10 mouse cellular contexts compared by ENCODE assay signal in genomic region chr2:153090551-153091165, GRCm38 (mm10). TPM values are rescaled to one million over a fixed set of nuclear protein-coding genes. Genes with fewer than 3 reads are reported as not detected.
DNase-seq lines count a peak whose midpoint lies in the region; ATAC-seq lines count a peak whose summit lies in the region.
"Had no signal": no experiment of that assay in that cellular context is flagged by ENCODE, and none has a peak within 500 bp of the region (broad histone marks: within the 10 kb centered on the region; RNA-seq: fewer than 3 reads in every experiment).

No protein-coding gene starts in this region.

- no peak overlapping the region for H3K27ac ChIP-seq in heart, embryonic 10.5 days
- peak overlapping the region; percentile 34; the same call in 1 of the 2 replicates for H3K27ac ChIP-seq in liver, embryonic 12.5 days
- H3K27ac ChIP-seq: stomach, embryonic 15.5 days had no signal

- H3K9ac ChIP-seq in liver, embryonic 12.5 days: no peak overlapping the region
- H3K9ac ChIP-seq: stomach, embryonic 15.5 days had no signal

- H3K4me2 ChIP-seq in liver, embryonic 12.5 days: peak overlapping the region; percentile 13
- H3K4me2 ChIP-seq: stomach, embryonic 15.5 days had no signal

- no peaks in the 10 kb centered on the region for H3K27me3 ChIP-seq in heart, embryonic 10.5 days (ENCODE audit: insufficient read depth, poor library complexity, severe bottlenecking)
- H3K27me3 ChIP-seq in liver, embryonic 12.5 days (replicated peaks): no peaks in the 10 kb centered on the region
- H3K27me3 ChIP-seq: stomach, embryonic 15.5 days had no signal

- H3K9me3 ChIP-seq in heart, embryonic 10.5 days: no peaks in the 10 kb centered on the region
- H3K9me3 ChIP-seq in liver, embryonic 12.5 days (replicated peaks): no peaks in the 10 kb centered on the region
- H3K9me3 ChIP-seq: stomach, embryonic 15.5 days had no signal

- peak; percentile 52 to 83 for DNase-seq in heart, adult 18-20 months
- no peak for DNase-seq in heart, embryonic 10.5 days (ENCODE audit: low spot score)
- DNase-seq in MEL-GATA-1-ER (ENCODE audit: extremely low read depth, low read depth): peak; percentile 35
- DNase-seq in testis, postnatal 10 days (ENCODE audit: low spot score): no peak
- DNase-seq in retina, embryonic 14.5 days (ENCODE audit: low spot score): no peak
- no peak for DNase-seq in cerebellum, postnatal 10 days
- DNase-seq: cerebellum, adult 8-10 months had no signal

- peaks cover 9% of the 10 kb centered on the region; the same call in 1 of the 2 replicates for H3K4me1 ChIP-seq in heart, embryonic 10.5 days
- H3K4me1 ChIP-seq in liver, embryonic 12.5 days: peaks cover 21% of the 10 kb centered on the region; the same call in 1 of the 2 replicates
- H3K4me1 ChIP-seq: stomach, embryonic 15.5 days had no signal

- no peak overlapping the region for H3K4me3 ChIP-seq in heart, embryonic 10.5 days
- H3K4me3 ChIP-seq in liver, embryonic 12.5 days: no peak overlapping the region
- H3K4me3 ChIP-seq: stomach, embryonic 15.5 days had no signal

- H3K36me3 ChIP-seq in heart, embryonic 10.5 days: no peaks in the 10 kb centered on the region
- H3K36me3 ChIP-seq in liver, embryonic 12.5 days: no peaks in the 10 kb centered on the region
- H3K36me3 ChIP-seq: stomach, embryonic 15.5 days had no signal

- 31% methylated on average over 10 of the region's 10 CpGs for WGBS in heart, embryonic 10.5 days
- WGBS in liver, embryonic 12.5 days (ENCODE audit: insufficient replicate concordance): 6% methylated on average over 10 of the region's 10 CpGs

- ATAC-seq in liver, embryonic 12.5 days: peak; percentile 47; the same call in 1 of the 2 replicates
- ATAC-seq in neutrophil, adult 5-6 weeks (ENCODE audit: extremely low read depth, insufficient number of reproducible peaks, low FRiP score, poor library complexity, severe bottlenecking): peak; percentile 97

RNA-seq across cellular contexts. Expression of gene Hck, which starts 17.6 kb away (rescaled TPM):
- total RNA-seq in heart, adult 18-20 months (2021): 1 to 10 TPM; 1.3 to 1.9 TPM
- polyA plus RNA-seq in heart, embryonic 10.5 days (2016; fragmentation: Nextera tagmentation; extraction: Ambion mirVana): 0.48 and 1.3 TPM in 2 replicates
- polyA plus RNA-seq in liver, embryonic 12.5 days (2016; fragmentation: Nextera tagmentation; extraction: Ambion mirVana): 5.6 and 6.5 TPM in 2 replicates
- total RNA-seq in neutrophil, adult 5-6 weeks (2017): 252 and 289 TPM in 2 replicates

RNA-seq across cellular contexts. Expression of gene Ccm2l, which starts 24.9 kb away (rescaled TPM):
- 10 to 100 TPM; 12.6 to 15.5 TPM for total RNA-seq in heart, adult 18-20 months (2021)
- 4.4 and 5.1 TPM in 2 replicates for polyA plus RNA-seq in heart, embryonic 10.5 days (2016; fragmentation: Nextera tagmentation; extraction: Ambion mirVana)
- polyA plus RNA-seq in liver, embryonic 12.5 days (2016; fragmentation: Nextera tagmentation; extraction: Ambion mirVana): 2.1 and 2.6 TPM in 2 replicates
- total RNA-seq in neutrophil, adult 5-6 weeks (2017): not detected in 2 replicates

RNA-seq across cellular contexts. Expression of gene Xkr7, which starts 59.0 kb away (rescaled TPM):
- total RNA-seq in heart, adult 18-20 months (2021): not detected
- polyA plus RNA-seq in heart, embryonic 10.5 days (2016; fragmentation: Nextera tagmentation; extraction: Ambion mirVana): not detected in 2 replicates
- polyA plus RNA-seq in liver, embryonic 12.5 days (2016; fragmentation: Nextera tagmentation; extraction: Ambion mirVana): not detected in 2 replicates
- total RNA-seq in neutrophil, adult 5-6 weeks (2017): not detected in 2 replicates

Comparison
In these comparisons a context has a peak if more than half of its experiments do, and no peak if none do; other contexts are left out.
1. DNase-seq: peak in heart, adult 18-20 months (2 of 2) and MEL-GATA-1-ER (single experiment); none in heart, embryonic 10.5 days (single experiment), testis, postnatal 10 days (single experiment), retina, embryonic 14.5 days (single experiment) and cerebellum, postnatal 10 days (0 of 2).
2. RNA of gene Hck, which starts 17.6 kb away (total RNA-seq): 252 to 289 TPM in neutrophil, adult 5-6 weeks; 1.3 to 1.9 TPM in heart, adult 18-20 months; every median in the first group is over 10 times any median in the second.
3. RNA of gene Ccm2l, which starts 24.9 kb away (total RNA-seq): 12.6 to 15.5 TPM in heart, adult 18-20 months; not detected in neutrophil, adult 5-6 weeks; every median in the first group is over 10 times any median in the second.